Mouse (Mus musculus): Measurements from ENCODE around the gene Fam83c. TPM values are rescaled to one million over a fixed set of nuclear protein-coding genes. Genes with fewer than 3 reads are reported as not detected.

The Fam83c gene
- polyA plus RNA-seq, 1 experiment from 2014 or later: 0.23 TPM

DNA sequence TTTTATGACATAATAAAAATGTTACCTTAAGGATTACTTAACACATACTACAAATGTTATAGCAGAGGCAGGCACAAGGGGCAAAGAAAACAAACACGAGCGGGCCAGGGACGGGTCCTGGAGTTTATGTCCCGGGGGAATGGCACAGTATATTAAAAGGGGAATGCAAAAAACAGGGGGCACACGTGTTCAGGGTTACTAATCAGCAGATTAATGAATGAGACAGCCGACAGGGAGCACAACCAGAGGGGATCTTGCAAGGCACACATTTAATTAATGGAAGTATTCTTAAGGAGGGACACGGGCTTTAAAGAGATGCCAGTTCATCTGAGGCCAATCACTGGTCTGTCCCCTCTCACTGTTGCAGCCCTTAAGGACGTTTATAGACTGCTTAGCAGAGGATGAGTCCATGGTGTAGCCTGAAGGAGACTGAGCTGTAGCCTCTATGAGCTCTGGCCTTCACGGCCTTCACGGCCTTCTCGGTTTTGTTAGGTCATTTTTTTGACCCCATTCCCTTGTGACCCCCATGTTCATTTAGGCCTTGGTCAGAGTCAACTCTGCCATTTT is 28.7 kb upstream of the Fam83c start:
- DNase-seq (ENCODE audit: low spot score) (no peak), ATAC-seq (replicated peaks; ENCODE audit: low FRiP score) (peak; percentile 83)
- Histone ChIP-seq H3K9ac (ENCODE audit: low read length) (no peak overlapping the region), H3K36me3 (ENCODE audit: control insufficient read depth, insufficient read depth, low read length) (no peaks in the 10 kb centered on the region), H3K27me3 (ENCODE audit: control insufficient read depth, insufficient read depth, low read length) (no peaks in the 10 kb centered on the region), H3K4me2 (ENCODE audit: low read depth, low read length, severe bottlenecking) (no peak overlapping the region), H3K4me1 (replicated peaks; ENCODE audit: control insufficient read depth, insufficient read depth, low read length) (0 out of 2 replicates have a peak, but pooled peaks cover 2% of the 10 kb centered on the region), H3K9me3 (ENCODE audit: control insufficient read depth, low read length) (no peaks in the 10 kb centered on the region), H3K27ac (ENCODE audit: low read depth, low read length) (no peak overlapping the region), H3K4me3 (ENCODE audit: low read depth, low read length) (no peak overlapping the region)
- WGBS: 65% methylated on average over 11 of the region's 11 CpGs

DNA sequence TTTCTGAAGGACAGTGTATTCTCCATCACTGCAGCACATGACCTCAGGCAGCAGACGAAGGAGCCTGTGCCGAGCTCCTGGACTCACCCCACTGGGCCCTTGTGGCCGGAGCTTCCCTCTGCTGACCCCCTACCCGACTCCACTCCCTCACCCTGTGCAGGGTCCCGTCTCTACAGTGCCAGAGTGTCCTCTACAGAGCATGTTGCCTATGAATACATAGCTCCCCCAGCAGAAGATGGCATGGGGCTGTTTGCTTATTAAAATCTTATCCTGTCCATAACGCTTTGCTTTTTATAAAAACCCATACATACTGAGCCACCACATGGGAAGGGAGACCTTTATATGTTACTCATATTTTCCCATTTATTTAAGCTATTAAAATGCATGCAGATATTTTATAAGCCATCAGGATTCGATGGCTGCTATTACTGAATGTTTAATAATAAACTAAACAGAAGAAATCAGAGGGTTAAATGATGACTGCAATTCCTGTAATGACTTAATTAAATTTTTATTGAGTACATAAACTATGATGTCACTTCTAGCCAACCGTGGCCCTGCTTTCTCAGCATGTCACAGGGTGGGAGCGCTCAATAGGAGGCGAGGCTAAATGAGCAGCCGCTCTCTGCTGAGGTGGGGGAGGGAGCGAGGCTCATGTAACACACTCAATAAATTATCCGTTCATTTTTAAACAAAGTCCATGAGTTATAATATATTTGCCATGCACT is 28.1 kb upstream of the Fam83c start:
- 0 out of 2 replicates have a peak, but pooled peaks cover 2% of the 10 kb centered on the region for H3K4me1 ChIP-seq (replicated peaks; ENCODE audit: control insufficient read depth, insufficient read depth, low read length)
- H3K27me3 ChIP-seq (ENCODE audit: control insufficient read depth, insufficient read depth, low read length): no peaks in the 10 kb centered on the region
- no peak overlapping the region for H3K4me3 ChIP-seq (ENCODE audit: low read depth, low read length)
- no peak overlapping the region for H3K4me2 ChIP-seq (ENCODE audit: low read depth, low read length, severe bottlenecking)
- H3K9me3 ChIP-seq (ENCODE audit: control insufficient read depth, low read length): no peaks in the 10 kb centered on the region
- no peak overlapping the region for H3K9ac ChIP-seq (ENCODE audit: low read length)
- 76% methylated on average over 13 of the region's 13 CpGs for WGBS
- no peak overlapping the region for H3K27ac ChIP-seq (ENCODE audit: low read depth, low read length)
- peak; percentile 83; the same call in 1 of the 2 replicates for ATAC-seq (replicated peaks; ENCODE audit: low FRiP score)
- H3K36me3 ChIP-seq (ENCODE audit: control insufficient read depth, insufficient read depth, low read length): no peaks in the 10 kb centered on the region
- DNase-seq (ENCODE audit: low spot score): no peak

DNA sequence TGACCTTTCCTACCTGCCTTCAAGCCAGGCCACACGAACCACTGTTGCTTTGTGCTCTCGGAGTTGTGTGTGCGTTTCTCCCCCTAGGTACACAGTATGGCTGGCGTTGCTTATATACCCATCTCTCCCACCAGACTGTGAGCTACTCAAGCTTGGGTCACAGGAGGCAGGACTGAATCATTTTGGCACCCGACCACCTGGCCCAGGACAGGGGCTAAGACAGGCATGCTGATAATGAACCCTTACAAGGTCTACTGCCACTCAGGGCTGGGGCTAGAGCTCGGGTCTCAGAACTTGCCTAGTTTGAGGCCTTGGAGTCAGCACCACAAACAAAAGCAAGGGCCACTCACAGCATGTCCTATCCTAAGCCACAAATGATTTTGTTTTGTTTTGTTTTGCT is 26.9 kb upstream of the Fam83c start:
- Histone ChIP-seq H3K4me2 (ENCODE audit: low read depth, low read length, severe bottlenecking) (no peak overlapping the region), H3K9me3 (ENCODE audit: control insufficient read depth, low read length) (no peaks in the 10 kb centered on the region), H3K4me1 (replicated peaks; ENCODE audit: control insufficient read depth, insufficient read depth, low read length) (0 out of 2 replicates have a peak, but pooled peaks cover 2% of the 10 kb centered on the region), H3K4me3 (ENCODE audit: low read depth, low read length) (no peak overlapping the region), H3K9ac (ENCODE audit: low read length) (no peak overlapping the region), H3K27me3 (ENCODE audit: control insufficient read depth, insufficient read depth, low read length) (no peaks in the 10 kb centered on the region), H3K36me3 (ENCODE audit: control insufficient read depth, insufficient read depth, low read length) (no peaks in the 10 kb centered on the region), H3K27ac (ENCODE audit: low read depth, low read length) (no peak overlapping the region)
- WGBS: 89% methylated on average over 6 of the region's 6 CpGs
- ATAC-seq (replicated peaks; ENCODE audit: low FRiP score) (no peak), DNase-seq (ENCODE audit: low spot score) (no peak)

DNA sequence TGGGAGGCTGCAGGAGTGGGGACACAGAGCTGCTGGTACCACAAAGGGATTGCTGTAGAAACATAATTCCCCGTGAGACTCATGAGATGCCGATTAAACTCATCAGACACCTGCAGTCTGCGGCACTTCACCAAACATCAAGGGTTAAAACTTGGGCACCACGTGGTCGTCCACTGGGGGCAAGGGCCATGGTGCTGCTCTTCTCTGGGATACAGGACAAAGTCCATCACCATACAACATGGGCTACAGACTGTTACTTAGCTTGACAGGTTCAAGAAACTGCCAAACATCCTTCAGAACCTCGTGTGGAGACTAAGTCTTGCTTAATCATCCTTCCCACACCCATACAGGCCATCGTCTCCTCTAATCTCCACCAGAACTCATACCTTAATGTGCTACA is 25.4 kb upstream of the Fam83c start:
- H3K27me3 ChIP-seq (ENCODE audit: control insufficient read depth, insufficient read depth, low read length): no peaks in the 10 kb centered on the region
- H3K4me1 ChIP-seq (replicated peaks; ENCODE audit: control insufficient read depth, insufficient read depth, low read length): 0 out of 2 replicates have a peak, but pooled peaks cover 2% of the 10 kb centered on the region
- WGBS: 87% methylated on average over 7 of the region's 7 CpGs
- H3K9me3 ChIP-seq (ENCODE audit: control insufficient read depth, low read length): no peaks in the 10 kb centered on the region
- no peaks in the 10 kb centered on the region for H3K36me3 ChIP-seq (ENCODE audit: control insufficient read depth, insufficient read depth, low read length)
- no peak overlapping the region for H3K4me3 ChIP-seq (ENCODE audit: low read depth, low read length)
- no peak for DNase-seq (ENCODE audit: low spot score)
- no peak overlapping the region for H3K27ac ChIP-seq (ENCODE audit: low read depth, low read length)
- no peak for ATAC-seq (replicated peaks; ENCODE audit: low FRiP score)
- H3K4me2 ChIP-seq (ENCODE audit: low read depth, low read length, severe bottlenecking): no peak overlapping the region
- H3K9ac ChIP-seq (ENCODE audit: low read length): no peak overlapping the region

DNA sequence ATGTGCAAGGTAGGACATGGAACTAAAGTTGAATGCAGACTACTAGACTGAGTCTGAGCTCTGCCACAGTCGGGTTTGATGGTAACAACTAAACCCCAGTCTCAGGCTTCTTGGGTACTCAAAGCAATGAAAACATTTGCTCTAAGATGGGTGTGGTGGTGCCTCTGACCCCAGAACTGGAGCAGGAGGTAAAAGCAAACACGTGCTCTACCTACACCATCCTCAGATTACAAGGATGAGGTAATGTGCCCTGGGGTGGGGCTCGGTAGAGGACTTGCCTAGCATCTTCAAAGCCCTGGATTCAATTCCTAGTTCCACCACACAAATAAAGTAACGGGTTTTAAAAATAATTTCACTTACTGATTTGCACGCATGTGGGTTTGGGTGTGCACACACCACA is 17.9 kb upstream of the Fam83c start:
- WGBS: 85% methylated on average over 5 of the region's 5 CpGs
- DNase-seq (ENCODE audit: low spot score): no peak
- Histone ChIP-seq H3K4me3 (ENCODE audit: low read depth, low read length) (no peak overlapping the region), H3K9ac (ENCODE audit: low read length) (no peak overlapping the region), H3K27me3 (ENCODE audit: control insufficient read depth, insufficient read depth, low read length) (no peaks in the 10 kb centered on the region), H3K36me3 (ENCODE audit: control insufficient read depth, insufficient read depth, low read length) (no peaks in the 10 kb centered on the region; the same call in 1 of the 2 replicates), H3K4me2 (ENCODE audit: low read depth, low read length, severe bottlenecking) (no peak overlapping the region), H3K27ac (ENCODE audit: low read depth, low read length) (no peak overlapping the region), H3K4me1 (replicated peaks; ENCODE audit: control insufficient read depth, insufficient read depth, low read length) (no peaks in the 10 kb centered on the region), H3K9me3 (ENCODE audit: control insufficient read depth, low read length) (no peaks in the 10 kb centered on the region)
- ATAC-seq (replicated peaks; ENCODE audit: low FRiP score): no peak

DNA sequence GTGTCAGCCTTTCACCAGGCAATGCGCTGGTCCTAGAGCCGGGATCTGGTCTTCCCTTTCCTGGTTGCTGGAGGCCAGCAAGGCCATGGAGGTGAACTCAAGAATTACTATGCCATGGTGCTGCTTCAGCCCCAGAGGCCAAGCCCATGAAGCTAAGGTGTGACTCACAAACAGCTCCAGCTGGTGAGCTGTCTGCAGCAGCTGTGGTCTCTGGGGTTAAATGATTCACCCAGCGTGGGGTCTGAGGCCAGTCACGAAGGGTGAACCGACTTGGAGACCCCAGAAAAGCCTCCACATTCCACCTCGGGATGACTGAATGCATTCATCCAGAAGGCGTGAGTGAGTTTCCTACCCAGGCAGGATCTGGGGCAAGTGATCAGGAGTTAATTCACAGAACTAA is 15.5 kb upstream of the Fam83c start:
- no peaks in the 10 kb centered on the region for H3K9me3 ChIP-seq (ENCODE audit: control insufficient read depth, low read length)
- no peak overlapping the region for H3K4me3 ChIP-seq (ENCODE audit: low read depth, low read length)
- H3K27me3 ChIP-seq (ENCODE audit: control insufficient read depth, insufficient read depth, low read length): no peaks in the 10 kb centered on the region
- H3K4me2 ChIP-seq (ENCODE audit: low read depth, low read length, severe bottlenecking): no peak overlapping the region
- 88% methylated on average over 7 of the region's 7 CpGs for WGBS
- no peaks in the 10 kb centered on the region; the same call in 1 of the 2 replicates for H3K36me3 ChIP-seq (ENCODE audit: control insufficient read depth, insufficient read depth, low read length)
- no peak for DNase-seq (ENCODE audit: low spot score)
- H3K27ac ChIP-seq (ENCODE audit: low read depth, low read length): no peak overlapping the region
- no peaks in the 10 kb centered on the region for H3K4me1 ChIP-seq (replicated peaks; ENCODE audit: control insufficient read depth, insufficient read depth, low read length)
- ATAC-seq (replicated peaks; ENCODE audit: low FRiP score): no peak
- H3K9ac ChIP-seq (ENCODE audit: low read length): no peak overlapping the region

DNA sequence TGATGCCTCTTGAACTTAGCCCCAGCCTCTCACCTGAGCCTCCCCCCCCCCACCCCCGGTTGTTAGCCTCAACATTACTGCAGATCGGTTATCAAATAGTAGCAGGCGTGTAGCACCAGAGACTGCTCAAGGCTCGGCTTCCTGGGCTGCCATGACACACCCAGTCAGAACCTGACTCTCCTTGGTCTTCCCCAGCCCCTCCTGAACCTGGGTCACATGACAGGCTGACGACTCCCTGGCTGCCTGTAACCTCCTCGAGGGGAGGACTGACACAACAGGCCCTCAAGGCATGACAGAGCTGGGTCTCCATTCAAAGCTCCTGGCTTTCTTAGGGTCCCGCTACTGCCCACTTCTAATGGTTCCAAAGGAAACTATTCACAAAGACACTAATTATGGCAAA is 14.8 kb upstream of the Fam83c start:
- 64% methylated on average over 7 of the region's 7 CpGs for WGBS
- H3K27ac ChIP-seq (ENCODE audit: low read depth, low read length): no peak overlapping the region
- ATAC-seq (replicated peaks; ENCODE audit: low FRiP score) (no peak), DNase-seq (ENCODE audit: low spot score) (no peak)
- H3K4me2 ChIP-seq (ENCODE audit: low read depth, low read length, severe bottlenecking): no peak overlapping the region
- no peaks in the 10 kb centered on the region for H3K4me1 ChIP-seq (replicated peaks; ENCODE audit: control insufficient read depth, insufficient read depth, low read length)
- H3K9ac ChIP-seq (ENCODE audit: low read length): no peak overlapping the region
- H3K27me3 ChIP-seq (ENCODE audit: control insufficient read depth, insufficient read depth, low read length): no peaks in the 10 kb centered on the region
- no peak overlapping the region for H3K4me3 ChIP-seq (ENCODE audit: low read depth, low read length)
- no peaks in the 10 kb centered on the region; the same call in 1 of the 2 replicates for H3K36me3 ChIP-seq (ENCODE audit: control insufficient read depth, insufficient read depth, low read length)
- no peaks in the 10 kb centered on the region for H3K9me3 ChIP-seq (ENCODE audit: control insufficient read depth, low read length)

DNA sequence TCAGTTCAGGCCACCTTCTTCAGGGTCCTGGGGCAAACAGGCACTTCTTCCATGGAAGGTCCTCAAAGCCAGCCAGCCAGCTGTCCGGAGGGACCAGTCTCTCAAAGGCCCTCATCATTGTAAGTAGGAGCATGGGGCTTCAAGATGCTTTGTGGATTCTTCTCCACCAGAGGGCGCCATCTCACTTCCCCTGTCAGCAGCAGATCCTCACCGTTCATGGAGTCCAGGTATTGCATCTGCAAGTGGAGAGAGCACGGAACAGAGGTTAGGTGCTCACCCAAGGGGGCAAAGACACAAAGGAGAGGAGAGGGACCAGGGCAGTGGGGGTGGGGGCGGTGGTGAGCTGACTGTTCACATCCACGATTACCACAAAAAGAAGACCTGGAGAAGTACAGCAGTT is 13.6 kb upstream of the Fam83c start:
- H3K27ac ChIP-seq (ENCODE audit: low read depth, low read length): no peak overlapping the region
- H3K4me2 ChIP-seq (ENCODE audit: low read depth, low read length, severe bottlenecking): no peak overlapping the region
- no peak overlapping the region for H3K4me3 ChIP-seq (ENCODE audit: low read depth, low read length)
- H3K36me3 ChIP-seq (ENCODE audit: control insufficient read depth, insufficient read depth, low read length): no peaks in the 10 kb centered on the region; the same call in 1 of the 2 replicates
- ATAC-seq (replicated peaks; ENCODE audit: low FRiP score): no peak
- H3K9ac ChIP-seq (ENCODE audit: low read length): no peak overlapping the region
- DNase-seq (ENCODE audit: low spot score): peak; percentile 88
- 34% methylated on average over 6 of the region's 6 CpGs for WGBS
- H3K4me1 ChIP-seq (replicated peaks; ENCODE audit: control insufficient read depth, insufficient read depth, low read length): no peaks in the 10 kb centered on the region
- no peaks in the 10 kb centered on the region for H3K27me3 ChIP-seq (ENCODE audit: control insufficient read depth, insufficient read depth, low read length)
- H3K9me3 ChIP-seq (ENCODE audit: control insufficient read depth, low read length): no peaks in the 10 kb centered on the region

DNA sequence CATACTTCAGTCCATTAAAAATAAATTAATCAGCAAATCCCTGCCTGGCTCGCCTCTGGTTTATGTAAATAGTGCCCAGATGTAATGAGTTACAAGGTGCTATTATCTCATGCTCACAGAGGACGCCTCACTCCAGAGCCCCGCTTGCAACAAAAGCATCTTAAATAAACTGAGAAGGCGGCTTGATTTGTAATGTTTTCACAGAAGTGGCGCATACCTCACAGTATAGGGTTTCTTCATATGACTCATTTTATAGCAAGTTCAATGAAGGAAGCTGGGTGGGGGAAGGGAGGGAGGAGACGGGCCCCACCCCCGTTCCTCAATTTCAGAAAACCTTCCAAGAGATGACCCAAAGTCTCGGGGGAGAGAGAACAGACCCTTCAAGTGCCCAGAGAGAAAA is 12.3 kb upstream of the Fam83c start:
- Histone ChIP-seq H3K4me2 (ENCODE audit: low read depth, low read length, severe bottlenecking) (no peak overlapping the region), H3K4me1 (replicated peaks; ENCODE audit: control insufficient read depth, insufficient read depth, low read length) (no peaks in the 10 kb centered on the region), H3K9ac (ENCODE audit: low read length) (no peak overlapping the region), H3K27me3 (ENCODE audit: control insufficient read depth, insufficient read depth, low read length) (no peaks in the 10 kb centered on the region), H3K4me3 (ENCODE audit: low read depth, low read length) (no peak overlapping the region), H3K9me3 (ENCODE audit: control insufficient read depth, low read length) (no peaks in the 10 kb centered on the region), H3K36me3 (ENCODE audit: control insufficient read depth, insufficient read depth, low read length) (no peaks in the 10 kb centered on the region; the same call in 1 of the 2 replicates), H3K27ac (ENCODE audit: low read depth, low read length) (no peak overlapping the region)
- DNase-seq (ENCODE audit: low spot score) (no peak), ATAC-seq (replicated peaks; ENCODE audit: low FRiP score) (no peak)
- WGBS: 91% methylated on average over 8 of the region's 8 CpGs

Data from forebrain, embryonic 11.5 days (tissue).